Mouse (Mus musculus) ES-Bruce4 (cell line): ENCODE data around the gene Dnaaf3.

Experiments used
- CTCF ChIP-seq: IDR thresholded peaks from one replicate; pipeline ENCODE4 v1.8.1; 2011; ENCODE audit warnings: low read depth, low read length
- EP300 ChIP-seq: IDR thresholded peaks from 2 replicates; pipeline ENCODE4 v1.6.1; 2011; ENCODE audit warnings: low read depth, low read length; ENCODE audit not compliant: insufficient read depth
- POLR2A ChIP-seq: IDR thresholded peaks from one replicate; pipeline ENCODE4 v1.8.1; 2011; ENCODE audit warnings: low read length; ENCODE audit not compliant: insufficient read depth

DNA sequence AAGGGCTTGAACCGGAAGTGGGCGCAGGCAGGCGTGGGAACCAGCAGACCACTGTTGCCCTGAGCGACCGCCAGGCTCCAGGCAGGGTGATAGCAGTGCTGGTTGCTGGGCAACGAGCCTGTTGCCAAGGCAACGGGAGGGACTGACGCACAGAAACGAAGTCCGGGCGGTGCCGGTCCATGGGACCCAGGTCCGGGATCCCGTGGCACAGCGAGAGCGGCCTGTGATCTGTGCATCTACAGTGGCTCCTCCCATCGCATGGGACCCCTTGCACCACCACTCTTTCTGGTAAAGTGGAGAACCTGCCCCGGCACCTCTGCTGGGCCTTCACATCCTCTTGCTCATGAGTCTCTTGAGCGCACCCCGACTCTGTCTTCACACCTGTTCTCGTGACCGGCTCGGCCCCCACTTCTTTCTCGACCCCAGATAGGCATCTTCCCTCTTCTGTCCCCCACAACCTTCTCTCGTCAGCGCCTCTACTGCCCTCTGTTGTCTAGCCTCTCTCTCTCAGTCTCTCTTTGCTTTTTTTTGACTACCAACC lies 14.4 kb upstream of the Dnaaf3 start:
- TF ChIP-seq EP300 (no peak), POLR2A (no peak), CTCF (no peak)
